Mouse (Mus musculus) naive thymus-derived CD4-positive, alpha-beta T cell, adult 2 months (primary cell): ENCODE measurements around the gene 1700008O03Rik.

Experiments used
- DNase-seq: peaks from one replicate; pipeline ENCODE4 v3.0.0-alpha.2; 2011; ENCODE audit warnings: low read depth

The 1700008O03Rik gene

DNA sequence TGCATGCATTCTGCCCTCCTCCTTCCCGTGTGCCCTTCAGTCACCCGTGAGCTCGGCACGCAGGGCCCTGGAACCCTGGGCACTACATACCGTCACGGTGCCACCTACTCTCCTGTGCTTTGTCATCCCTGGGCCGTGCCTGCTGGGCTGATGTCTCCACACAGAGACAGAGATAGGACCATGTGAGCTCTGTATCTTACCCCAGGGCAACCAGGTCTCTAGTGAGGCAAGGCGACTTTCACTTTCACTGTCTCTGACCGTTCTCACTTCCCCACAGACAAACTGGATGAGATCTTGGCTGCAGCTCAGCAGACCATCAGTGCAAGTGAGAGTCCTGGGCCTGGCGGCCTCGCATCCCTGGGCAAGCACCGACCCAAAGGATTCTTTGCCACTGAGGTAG is 41.0 kb downstream of the 1700008O03Rik start:
- peak; percentile 38 for DNase-seq

DNA sequence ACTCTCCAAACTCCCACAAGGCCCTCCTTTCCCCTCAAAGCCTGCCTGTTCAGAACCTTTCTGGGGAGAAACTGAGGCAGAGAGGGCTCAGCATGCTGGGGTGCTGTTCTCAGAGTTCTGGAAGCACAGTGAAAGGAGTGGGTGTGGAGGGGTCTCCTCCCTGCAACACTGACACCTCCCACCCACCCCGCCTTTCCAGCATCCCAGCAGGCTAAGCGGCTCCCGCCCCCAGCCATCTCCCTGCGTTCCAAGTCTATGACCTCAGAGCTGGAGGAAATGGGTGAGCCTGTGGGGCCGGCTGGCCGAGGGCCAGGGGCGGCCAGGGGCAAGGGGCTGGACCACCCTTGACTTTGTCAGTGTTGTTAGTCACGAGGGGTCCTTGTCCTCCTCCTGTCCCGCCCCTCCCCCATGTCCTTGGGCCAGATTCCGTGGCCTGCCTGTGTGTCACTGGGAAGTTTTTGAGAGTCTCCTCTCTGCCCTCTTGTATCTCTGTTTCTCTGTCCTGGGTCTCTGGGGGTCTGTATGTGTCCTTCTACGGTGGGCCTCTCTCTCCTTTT is 42.1 kb downstream of the 1700008O03Rik start:
- DNase-seq = no peak

DNA sequence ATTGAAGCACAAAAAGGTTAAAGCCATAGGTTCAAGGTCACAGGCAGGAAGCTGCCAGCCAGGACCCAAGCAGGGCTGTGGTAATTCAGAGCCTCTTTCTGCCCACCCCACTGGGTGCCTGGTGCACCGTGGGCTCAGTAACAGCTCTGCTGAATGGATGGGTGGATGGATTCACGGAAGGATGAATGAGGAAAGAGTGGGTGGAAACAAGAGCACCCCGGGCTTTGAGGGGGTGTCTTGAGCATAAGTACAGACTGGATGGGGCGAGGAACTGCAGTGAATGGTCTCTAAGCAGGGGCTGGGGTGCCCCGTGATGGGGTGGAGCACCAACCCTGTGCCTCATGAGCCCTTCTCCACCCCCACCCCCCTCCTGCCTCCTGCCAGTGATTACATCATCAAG is 43.9 kb downstream of the 1700008O03Rik start:
- DNase-seq = no peak

DNA sequence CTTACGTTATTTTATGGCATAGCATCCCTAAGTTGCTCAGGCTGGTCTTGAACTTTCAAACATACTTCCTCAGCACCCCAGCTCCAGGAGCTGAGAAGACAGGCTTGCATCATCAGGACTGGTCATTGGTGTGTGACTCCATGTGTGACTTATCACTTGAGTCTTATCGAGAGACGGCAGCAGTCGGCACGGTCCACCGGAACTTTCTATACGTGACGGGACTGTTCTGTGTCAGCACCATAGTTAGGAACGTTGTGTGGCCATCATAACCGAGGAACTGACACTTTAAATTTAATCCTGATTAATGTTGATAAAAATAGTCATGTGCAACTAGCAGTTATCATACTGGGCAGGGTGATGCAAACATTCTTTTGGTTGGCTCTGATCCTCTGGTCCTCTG is 44.5 kb downstream of the 1700008O03Rik start:
- DNase-seq = no peak

DNA sequence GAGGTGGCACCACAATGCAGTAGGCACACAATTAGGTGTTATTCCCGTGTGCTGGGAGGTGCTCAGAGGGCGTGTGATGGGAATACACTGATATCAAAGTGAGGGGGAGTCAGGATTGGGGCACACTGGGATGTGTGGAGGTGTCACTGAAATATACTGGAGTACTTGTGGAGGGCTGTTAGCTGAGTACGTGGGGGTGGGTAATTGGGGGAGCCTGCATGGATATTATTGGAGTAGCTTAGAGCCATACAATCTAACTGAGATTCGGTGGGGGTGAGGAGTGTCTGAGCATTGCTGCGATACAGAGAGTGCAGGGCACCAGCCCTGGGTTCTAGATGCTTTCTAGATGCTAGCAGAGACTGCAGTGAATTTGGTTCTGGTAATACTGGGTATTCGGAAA is 45.4 kb downstream of the 1700008O03Rik start:
- DNase-seq = no peak

DNA sequence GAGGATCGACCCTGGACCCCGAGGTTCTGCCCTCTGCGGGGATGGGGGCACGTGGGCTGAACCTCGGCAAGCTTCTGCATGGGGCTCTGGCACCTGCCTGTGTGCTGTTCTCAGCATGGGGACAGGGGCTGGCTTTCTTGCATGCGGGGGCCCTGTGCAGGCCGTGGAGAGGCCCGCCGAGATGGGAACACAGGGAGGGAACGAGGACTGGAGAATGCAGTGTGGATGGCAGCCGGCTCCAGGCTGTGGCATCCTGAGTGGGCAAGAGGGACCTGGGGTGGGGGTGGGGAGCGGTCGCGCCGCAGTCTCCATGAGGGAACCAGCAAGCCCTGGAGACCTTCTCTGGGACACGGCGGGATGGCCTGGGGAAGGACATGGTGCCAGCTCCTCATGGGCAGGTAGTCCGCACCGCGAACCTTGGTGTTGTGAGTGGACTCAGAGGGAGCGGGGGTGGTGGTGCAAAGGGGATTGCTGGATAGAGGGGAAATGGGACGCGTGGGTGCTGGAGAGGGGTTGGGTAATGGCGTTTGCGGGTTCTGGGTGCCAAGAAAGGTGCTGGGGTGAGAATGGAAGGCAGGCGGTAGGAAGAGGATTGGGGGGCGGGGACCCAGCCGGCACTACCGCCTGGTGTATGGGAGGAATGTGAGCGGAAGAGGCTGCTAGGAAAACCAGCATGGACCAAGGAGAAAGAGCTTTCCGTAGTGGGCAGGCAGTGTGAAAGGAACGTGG is 48.3 kb downstream of the 1700008O03Rik start:
- no peak for DNase-seq

DNA sequence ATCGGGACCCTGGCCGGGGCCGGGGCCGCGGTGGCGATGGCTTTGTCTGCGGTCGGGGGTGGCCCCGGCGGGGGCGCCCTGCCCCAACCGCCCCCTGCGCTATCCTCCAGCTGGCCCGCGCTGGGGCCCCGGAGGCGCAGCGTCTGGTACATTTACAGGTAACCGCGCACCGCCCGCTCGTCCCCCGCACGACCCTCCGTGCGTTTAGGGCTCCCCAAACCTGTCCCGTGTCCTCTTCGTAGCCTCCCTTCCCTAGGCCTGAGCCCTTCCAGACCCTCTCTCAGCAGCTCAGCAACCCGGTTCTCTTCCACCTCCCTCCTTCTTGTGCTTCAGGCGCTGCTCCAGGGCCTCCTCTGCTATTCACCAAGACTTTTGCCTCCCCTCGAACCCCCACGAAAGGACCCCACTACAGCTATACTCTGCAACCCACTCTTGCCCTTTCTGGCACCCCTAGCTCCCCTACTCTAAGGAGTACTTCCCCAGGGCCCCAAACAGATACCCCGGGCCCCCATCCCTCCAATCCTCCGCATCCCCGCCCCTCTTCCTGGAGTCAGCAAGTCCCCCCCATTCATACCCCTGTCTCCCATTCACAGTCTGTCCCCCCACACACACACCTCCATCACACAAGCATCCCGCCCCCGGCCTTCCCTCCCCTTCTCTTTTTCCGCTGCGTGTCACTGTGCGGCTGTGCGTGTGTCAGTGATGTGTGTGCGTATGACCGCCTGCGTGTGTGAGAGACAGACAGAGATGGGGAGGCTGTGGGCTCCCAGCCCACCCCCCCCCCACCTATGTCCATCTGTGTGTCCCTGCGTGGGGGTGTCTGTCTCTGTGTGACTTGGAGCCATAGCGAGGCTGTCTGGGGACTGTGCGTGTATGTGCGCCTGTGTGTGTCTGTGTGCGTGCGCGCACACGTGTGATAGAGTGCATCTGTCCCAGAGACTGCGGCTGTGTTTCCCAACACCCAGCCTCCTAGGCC is 49.3 kb downstream of the 1700008O03Rik start:
- no peak for DNase-seq

DNA sequence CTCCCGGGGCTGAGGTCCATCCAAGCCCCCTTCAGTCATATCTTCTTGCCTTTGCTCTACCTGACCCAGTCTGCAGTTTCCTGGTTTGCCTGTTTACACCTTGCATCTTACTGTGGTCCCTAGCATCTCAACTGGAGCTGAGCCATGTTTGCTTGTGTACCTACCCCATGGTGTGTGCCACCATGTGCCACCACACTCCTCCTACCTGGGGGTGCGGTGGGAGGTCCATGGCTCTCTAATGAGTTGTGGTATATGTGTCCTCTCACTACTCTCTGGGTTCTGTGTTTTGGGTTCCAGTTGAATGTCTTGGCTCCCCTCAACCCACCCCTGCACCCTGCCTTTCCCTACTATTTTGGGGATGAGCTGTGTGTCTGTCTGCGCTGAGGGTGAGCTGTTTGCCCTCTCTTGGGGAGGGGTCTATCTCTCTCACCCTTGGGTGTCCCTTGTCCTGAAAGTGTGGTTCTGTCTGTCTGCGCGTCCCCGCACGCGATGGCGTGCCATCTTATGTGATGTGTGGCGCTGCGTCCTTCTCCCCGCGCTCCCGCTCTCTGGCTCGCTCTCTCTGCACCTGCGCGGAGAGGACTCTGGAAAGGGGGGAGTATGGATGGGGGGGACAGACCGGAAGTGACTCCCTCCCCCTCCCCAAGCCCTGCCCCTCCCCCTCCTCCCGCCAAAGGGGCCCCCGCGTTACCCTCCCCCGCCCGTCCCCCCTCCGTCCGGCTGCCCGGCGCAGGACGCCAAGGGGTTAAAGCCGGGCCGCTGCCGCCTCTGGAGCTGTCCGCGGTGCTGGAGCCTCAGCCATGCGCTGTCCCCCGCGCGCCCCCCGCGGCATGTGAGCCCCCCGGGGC is 50.4 kb downstream of the 1700008O03Rik start:
- no peak for DNase-seq

DNA sequence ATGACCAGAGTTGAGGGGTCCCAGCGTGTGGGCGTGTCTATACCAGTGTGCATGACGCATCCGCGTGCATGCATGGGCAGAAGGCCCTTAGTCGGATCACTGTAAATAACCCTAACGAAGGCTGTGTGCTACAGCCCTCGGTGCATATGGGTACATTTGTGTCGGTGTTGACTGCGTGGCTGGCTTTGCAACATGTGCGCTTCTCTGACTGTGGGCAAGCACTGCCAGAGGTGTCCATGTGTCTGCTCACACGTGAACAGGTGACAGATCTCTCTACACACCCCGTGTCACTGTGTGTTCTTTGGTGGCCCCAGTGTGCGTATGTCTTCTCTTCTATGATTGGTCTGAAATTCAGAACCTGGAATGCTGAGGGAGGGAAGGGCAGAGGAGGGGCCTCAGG is 51.5 kb downstream of the 1700008O03Rik start:
- DNase-seq = no peak

DNA sequence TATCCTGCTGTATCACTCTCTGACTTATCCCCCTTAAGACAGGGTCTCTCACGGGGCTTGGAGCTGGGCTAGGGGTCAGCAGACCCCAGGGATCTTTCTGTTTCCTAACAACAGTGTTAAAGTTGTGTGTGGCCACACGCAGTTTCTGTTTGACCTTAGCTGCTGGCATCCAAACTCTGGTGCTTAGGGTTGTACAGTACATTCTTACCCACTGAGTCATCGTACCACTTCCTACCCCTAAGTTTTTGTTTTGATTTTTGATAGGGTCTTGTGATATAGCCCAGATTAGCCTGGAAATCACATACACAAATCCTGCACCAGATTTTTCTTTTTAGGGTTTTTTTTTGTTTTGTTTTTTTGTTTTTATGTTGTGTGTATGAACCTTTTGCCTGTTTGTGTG is 53.3 kb downstream of the 1700008O03Rik start:
- DNase-seq = no peak

DNA sequence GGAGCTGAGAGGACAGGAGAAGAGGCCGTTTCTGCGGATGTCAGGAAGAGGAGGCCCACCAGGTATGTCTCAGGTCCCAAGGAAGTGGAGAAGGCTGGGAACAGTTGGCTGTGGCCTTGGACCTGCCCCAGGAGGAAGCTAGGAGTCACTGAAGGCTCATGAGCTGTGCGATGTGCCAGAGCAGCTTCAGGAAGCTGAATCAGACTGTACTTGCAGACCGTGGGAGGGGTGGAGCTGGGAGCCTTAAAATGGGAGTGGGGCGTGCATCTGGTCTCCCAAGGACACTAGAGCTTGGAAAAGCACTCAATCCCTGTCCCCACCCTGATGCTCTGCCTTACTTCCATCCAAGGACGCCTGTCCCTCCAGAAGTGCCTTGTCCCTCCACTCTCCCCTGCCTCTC is 59.0 kb downstream of the 1700008O03Rik start:
- DNase-seq = no peak

DNA sequence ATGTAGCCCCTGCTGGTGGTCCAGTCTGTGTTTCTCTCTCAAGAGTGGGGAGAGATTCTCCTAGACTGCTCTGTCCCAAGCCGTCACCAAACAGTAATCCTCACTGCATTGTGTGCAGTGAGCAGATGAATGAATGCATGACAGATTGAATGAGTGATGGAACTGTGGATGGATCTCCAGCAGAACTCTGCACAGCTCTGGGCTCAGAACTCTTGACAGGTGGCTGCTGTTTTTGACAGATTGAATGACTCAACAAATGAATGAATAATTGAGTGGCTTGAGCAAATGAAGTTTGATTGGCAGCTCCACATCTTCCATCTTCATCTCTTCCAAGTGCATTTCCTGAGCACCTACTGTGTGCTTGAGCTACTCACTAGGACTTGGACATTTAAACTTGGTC is 63.3 kb downstream of the 1700008O03Rik start:
- no peak for DNase-seq

DNA sequence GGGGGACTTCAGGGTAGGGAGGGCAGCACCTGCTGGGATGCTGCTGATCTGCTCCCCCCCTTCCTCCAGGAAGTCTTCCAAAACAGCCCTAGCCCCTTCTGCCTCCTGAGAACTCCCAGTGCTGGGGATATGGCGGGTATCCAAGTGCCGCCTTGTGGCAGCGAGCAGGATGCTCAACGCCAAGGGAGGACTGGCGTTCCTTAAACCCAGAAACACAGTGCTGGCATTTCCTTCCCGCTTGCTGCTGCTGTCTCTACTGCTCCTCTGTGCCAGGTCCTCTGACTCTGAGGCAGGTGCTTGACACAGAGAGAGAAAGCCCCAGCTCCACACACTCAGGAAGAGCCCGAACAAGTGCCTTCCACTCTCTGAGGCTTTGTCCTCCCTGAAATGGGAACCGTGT is 64.7 kb downstream of the 1700008O03Rik start:
- no peak for DNase-seq

DNA sequence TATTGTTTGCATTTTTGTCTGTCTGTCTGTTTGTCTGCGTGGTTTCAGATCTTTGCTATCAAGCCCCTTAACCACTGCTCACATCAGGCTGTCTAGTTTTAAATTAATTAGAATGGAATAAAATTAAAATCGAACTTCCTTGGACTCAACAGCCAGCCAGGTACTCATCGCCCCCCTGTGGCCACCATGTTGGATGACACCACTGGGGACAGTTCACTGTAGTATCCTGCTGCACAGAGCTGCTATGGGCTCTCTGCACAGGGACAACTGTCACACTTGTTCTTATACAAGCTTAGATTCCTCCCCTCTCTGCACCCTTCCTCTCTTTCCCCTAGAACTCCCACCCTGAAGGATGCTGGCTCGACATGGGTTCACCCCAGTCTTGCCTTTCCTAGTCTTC is 67.7 kb downstream of the 1700008O03Rik start:
- DNase-seq = peak; percentile 41

DNA sequence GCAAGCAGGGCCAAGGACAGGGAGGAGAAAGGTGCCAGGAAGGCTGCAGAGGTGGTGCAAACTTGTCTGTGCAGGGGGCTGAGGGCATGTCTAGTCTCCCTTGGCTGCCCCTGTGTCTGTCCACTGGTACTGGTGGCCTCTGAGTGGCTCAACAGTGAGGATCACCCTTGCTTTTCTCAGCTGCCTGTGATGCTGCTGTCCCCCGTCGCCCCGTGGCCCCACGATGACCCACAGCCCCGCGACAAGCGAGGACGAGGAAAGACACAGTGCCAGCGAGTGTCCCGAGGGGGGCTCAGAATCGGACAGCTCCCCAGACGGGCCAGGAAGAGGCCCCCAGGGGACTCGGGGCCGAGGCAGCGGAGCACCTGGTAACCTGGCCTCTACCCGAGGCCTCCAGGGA is 73.1 kb downstream of the 1700008O03Rik start:
- no peak for DNase-seq

DNA sequence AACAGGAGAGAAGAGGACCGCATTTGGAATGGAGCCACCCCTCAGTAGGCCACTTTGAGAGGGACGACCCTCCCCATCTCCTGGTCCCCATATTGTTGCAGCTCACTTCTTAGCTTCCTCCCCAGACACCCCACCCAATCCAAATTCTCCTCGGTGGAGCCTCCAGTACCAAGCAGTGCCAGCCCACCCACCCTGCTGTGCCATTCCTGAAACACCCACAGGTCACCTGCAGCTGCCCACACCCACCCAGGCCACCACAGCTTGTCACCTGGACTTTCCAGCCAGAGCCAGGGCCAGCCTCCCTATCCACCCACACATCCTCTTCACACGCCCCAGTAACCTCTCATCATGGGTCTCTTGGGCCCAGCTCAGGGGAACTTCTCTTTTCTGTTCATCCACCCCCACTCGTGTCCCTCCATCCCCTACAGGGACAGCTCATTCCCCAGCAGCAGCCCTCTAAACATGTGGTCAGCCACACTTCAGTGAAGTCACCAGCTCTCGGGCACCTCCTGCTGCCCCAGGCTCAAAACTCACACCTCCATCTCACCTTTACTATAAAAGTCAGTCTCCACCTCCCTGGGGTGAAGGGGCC is 73.8 kb downstream of the 1700008O03Rik start:
- DNase-seq = no peak

DNA sequence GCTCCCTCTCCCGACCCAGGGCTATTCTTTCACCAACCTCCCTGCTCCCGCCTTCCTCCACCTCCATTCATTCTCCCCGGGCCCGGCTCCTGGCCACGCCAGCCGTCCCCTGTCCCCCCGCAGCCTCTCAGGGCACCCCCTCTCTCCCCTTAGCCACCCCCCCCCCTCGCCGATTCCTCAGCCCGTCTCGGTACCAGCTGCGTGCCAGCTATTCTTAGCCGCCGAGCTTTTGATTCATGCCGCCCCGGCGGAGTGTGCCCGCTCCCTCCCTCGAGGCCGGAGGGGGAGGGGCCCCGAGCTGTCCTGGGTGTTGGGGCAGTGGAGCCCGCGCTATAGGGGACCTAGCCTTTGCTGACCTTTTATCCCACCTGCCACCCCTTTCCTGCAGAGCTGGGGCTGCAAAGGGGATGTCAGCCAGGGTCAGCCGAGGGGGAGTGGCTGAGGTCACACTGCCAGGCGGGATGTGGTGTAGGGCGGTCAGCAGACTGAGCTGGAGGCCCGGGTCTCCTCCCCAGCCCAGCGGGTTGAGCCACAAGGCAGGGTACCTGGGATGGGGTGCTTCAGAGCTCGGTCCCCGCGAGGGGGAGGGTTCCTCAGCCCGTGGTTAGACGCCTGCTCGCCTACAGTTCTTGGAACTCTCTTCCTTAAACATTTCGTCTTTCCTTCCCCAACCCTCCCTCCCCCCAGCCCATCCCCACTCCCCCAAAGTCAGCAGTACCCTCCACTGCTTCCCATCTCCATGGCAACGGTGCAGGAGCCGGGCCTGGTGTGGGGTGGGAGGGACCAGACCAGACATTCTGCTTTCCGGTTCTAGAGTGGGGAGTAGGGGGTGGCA is 74.5 kb downstream of the 1700008O03Rik start:
- DNase-seq = peak; percentile 28

DNA sequence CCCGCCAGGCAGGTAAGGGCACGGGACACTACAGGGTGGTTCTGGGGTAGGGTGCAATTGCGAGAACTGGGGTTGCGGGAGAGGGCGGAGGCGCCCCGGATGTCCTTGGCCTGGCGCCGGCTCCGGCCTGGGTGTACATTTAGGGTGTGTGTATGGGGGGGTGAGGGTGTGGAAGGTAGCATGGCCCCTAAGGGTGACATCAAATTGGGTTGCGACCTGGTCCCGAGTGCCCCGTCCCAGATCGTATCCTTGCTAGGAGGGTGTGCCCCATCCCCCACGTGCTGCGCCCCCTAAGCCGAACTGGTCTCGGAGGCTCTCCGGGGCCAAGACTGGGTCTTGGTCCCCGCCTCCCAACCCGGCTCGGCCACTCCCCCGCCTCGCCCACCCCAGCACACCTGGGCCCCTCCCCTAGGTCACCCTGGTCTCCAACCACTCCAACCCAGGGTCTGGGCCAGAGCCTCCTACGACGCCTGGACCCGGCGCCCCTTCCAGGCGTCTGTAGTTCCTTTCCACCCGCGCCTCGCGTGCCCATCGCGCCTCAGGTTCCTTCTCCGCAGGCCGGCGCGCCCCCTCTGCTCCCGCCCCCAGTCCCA is 75.2 kb downstream of the 1700008O03Rik start:
- DNase-seq = peak; percentile 28
